Mouse (Mus musculus) liver, adult 2 months (tissue): ENCODE data around the gene Pus10.

ENCODE experiments used
- CTCF ChIP-seq: fragments of 200-500 bp; IDR thresholded peaks from 2 replicates; pipeline ENCODE4 v1.5.1; 2011; ENCODE audit warnings: low read depth, low read length, control low read depth
- POLR2A ChIP-seq: fragments of 200-500 bp; IDR thresholded peaks from 2 replicates; pipeline ENCODE4 v1.6.1; 2011; ENCODE audit warnings: low read length, control low read depth; ENCODE audit not compliant: insufficient read depth; ENCODE audit errors: extremely low read depth

- TF ChIP-seq POLR2A (no peak), CTCF (no peak)
Measured at GRCm38 (mm10) chr11:23680435-23680950, 15.0 kb downstream of the Pus10 start.
